Mouse (Mus musculus): ENCODE measurements around the gene Parp11. TPM values are rescaled to one million over a fixed set of nuclear protein-coding genes. Genes with fewer than 3 reads are reported as not detected.

Gene Parp11
- polyA plus RNA-seq, 1 experiment from 2014 or later, result 22.7 TPM

GRCm38 (mm10) chr6:127439063-127439462 is 7.6 kb upstream of the Parp11 start:
- ATAC-seq (ENCODE audit: insufficient number of reproducible peaks, insufficient read depth, low FRiP score, low read depth), result no peak
- H3K4me3 ChIP-seq (ENCODE audit: control insufficient read depth in 1 of 2, insufficient read depth in 1 of 2, low read depth in 1 of 2, low read length in 2 of 2), result no peak overlapping the region
- no peaks in the 10 kb centered on the region for H3K36me3 ChIP-seq (ENCODE audit: control insufficient read depth, insufficient read depth, low read length)
- 0 out of 2 replicates have a peak, but pooled peaks cover 3% of the 10 kb centered on the region for H3K9me3 ChIP-seq (ENCODE audit: control insufficient read depth, low read length)
- H3K27me3 ChIP-seq (ENCODE audit: control insufficient read depth, insufficient read depth, low read length), result peaks cover 25% of the 10 kb centered on the region
- no peak overlapping the region for H3K4me2 ChIP-seq (ENCODE audit: low read length)
- H3K27ac ChIP-seq (replicated peaks in 1 of 2; ENCODE audit: control insufficient read depth in 1 of 2, insufficient read depth in 1 of 2, low read depth in 2 of 2, low read length in 2 of 2), result no peak overlapping the region
- WGBS, result 8% methylated on average over 3 of the region's 3 CpGs
- H3K9ac ChIP-seq (ENCODE audit: low read length), result no peak overlapping the region
- H3K4me1 ChIP-seq (ENCODE audit: control insufficient read depth in 2 of 2, insufficient read depth in 2 of 2, low read length in 2 of 2), result peaks cover 4 to 5% of the 10 kb centered on the region in 2 experiments; a peak in 3 of 4 replicates

GRCm38 (mm10) chr6:127439540-127440195 is 7.0 kb upstream of the Parp11 start:
- 78% methylated on average over 5 of the region's 5 CpGs for WGBS
- Histone ChIP-seq H3K4me1 (ENCODE audit: control insufficient read depth in 2 of 2, insufficient read depth in 2 of 2, low read length in 2 of 2) (peaks cover 4 to 8% of the 10 kb centered on the region in 2 experiments), H3K4me2 (ENCODE audit: low read length) (no peak overlapping the region), H3K4me3 (ENCODE audit: control insufficient read depth in 1 of 2, insufficient read depth in 1 of 2, low read depth in 1 of 2, low read length in 2 of 2) (no peak overlapping the region), H3K36me3 (ENCODE audit: control insufficient read depth, insufficient read depth, low read length) (no peaks in the 10 kb centered on the region), H3K27me3 (ENCODE audit: control insufficient read depth, insufficient read depth, low read length) (peaks cover 19% of the 10 kb centered on the region), H3K9ac (ENCODE audit: low read length) (no peak overlapping the region), H3K27ac (replicated peaks in 1 of 2; ENCODE audit: control insufficient read depth in 1 of 2, insufficient read depth in 1 of 2, low read depth in 2 of 2, low read length in 2 of 2) (no peak overlapping the region), H3K9me3 (ENCODE audit: control insufficient read depth, low read length) (0 out of 2 replicates have a peak, but pooled peaks cover 3% of the 10 kb centered on the region)
- ATAC-seq (ENCODE audit: insufficient number of reproducible peaks, insufficient read depth, low FRiP score, low read depth), result no peak

GRCm38 (mm10) chr6:127440416-127441104 is 6.1 kb upstream of the Parp11 start:
- no peak for ATAC-seq (ENCODE audit: insufficient number of reproducible peaks, insufficient read depth, low FRiP score, low read depth)
- 40% methylated on average over 14 of the region's 14 CpGs for WGBS
- H3K36me3 ChIP-seq (ENCODE audit: control insufficient read depth, insufficient read depth, low read length), result no peaks in the 10 kb centered on the region
- no peak overlapping the region for H3K4me3 ChIP-seq (ENCODE audit: control insufficient read depth in 1 of 2, insufficient read depth in 1 of 2, low read depth in 1 of 2, low read length in 2 of 2)
- no peak overlapping the region for H3K4me2 ChIP-seq (ENCODE audit: low read length)
- peaks cover 4 to 8% of the 10 kb centered on the region in 2 experiments for H3K4me1 ChIP-seq (ENCODE audit: control insufficient read depth in 2 of 2, insufficient read depth in 2 of 2, low read length in 2 of 2)
- no peak overlapping the region for H3K27ac ChIP-seq (replicated peaks in 1 of 2; ENCODE audit: control insufficient read depth in 1 of 2, insufficient read depth in 1 of 2, low read depth in 2 of 2, low read length in 2 of 2)
- H3K27me3 ChIP-seq (ENCODE audit: control insufficient read depth, insufficient read depth, low read length), result peaks cover 17% of the 10 kb centered on the region
- H3K9ac ChIP-seq (ENCODE audit: low read length), result no peak overlapping the region
- 0 out of 2 replicates have a peak, but pooled peaks cover 3% of the 10 kb centered on the region for H3K9me3 ChIP-seq (ENCODE audit: control insufficient read depth, low read length)

- peaks cover 15% of the 10 kb centered on the region for H3K27me3 ChIP-seq (ENCODE audit: control insufficient read depth, insufficient read depth, low read length)
- no peak overlapping the region for H3K4me2 ChIP-seq (ENCODE audit: low read length)
- H3K9ac ChIP-seq (ENCODE audit: low read length), result no peak overlapping the region
- 0 out of 2 replicates have a peak, but pooled peaks cover 3% of the 10 kb centered on the region for H3K9me3 ChIP-seq (ENCODE audit: control insufficient read depth, low read length)
- no peaks in the 10 kb centered on the region for H3K36me3 ChIP-seq (ENCODE audit: control insufficient read depth, insufficient read depth, low read length)
- H3K27ac ChIP-seq (replicated peaks in 1 of 2; ENCODE audit: control insufficient read depth in 1 of 2, insufficient read depth in 1 of 2, low read depth in 2 of 2, low read length in 2 of 2), result no peak overlapping the region
- 60% methylated on average over 4 of the region's 4 CpGs for WGBS
- no peak for ATAC-seq (ENCODE audit: insufficient number of reproducible peaks, insufficient read depth, low FRiP score, low read depth)
- no peak overlapping the region for H3K4me3 ChIP-seq (ENCODE audit: control insufficient read depth in 1 of 2, insufficient read depth in 1 of 2, low read depth in 1 of 2, low read length in 2 of 2)
- H3K4me1 ChIP-seq (ENCODE audit: control insufficient read depth in 2 of 2, insufficient read depth in 2 of 2, low read length in 2 of 2), result peaks cover 4 to 8% of the 10 kb centered on the region in 2 experiments
These were observed 4.1 kb upstream of the Parp11 start for GRCm38 (mm10) chr6:127442584-127442983.

GRCm38 (mm10) chr6:127443910-127444309 is 2.7 kb upstream of the Parp11 start:
- peaks cover 13% of the 10 kb centered on the region for H3K27me3 ChIP-seq (ENCODE audit: control insufficient read depth, insufficient read depth, low read length)
- no peak overlapping the region for H3K27ac ChIP-seq (replicated peaks in 1 of 2; ENCODE audit: control insufficient read depth in 1 of 2, insufficient read depth in 1 of 2, low read depth in 2 of 2, low read length in 2 of 2)
- H3K4me3 ChIP-seq (ENCODE audit: control insufficient read depth in 1 of 2, insufficient read depth in 1 of 2, low read depth in 1 of 2, low read length in 2 of 2), result no peak overlapping the region
- no peaks in the 10 kb centered on the region for H3K36me3 ChIP-seq (ENCODE audit: control insufficient read depth, insufficient read depth, low read length)
- no peaks in the 10 kb centered on the region for H3K9me3 ChIP-seq (ENCODE audit: control insufficient read depth, low read length)
- H3K9ac ChIP-seq (ENCODE audit: low read length), result no peak overlapping the region
- WGBS, result 88% methylated on average over 2 of the region's 2 CpGs
- H3K4me1 ChIP-seq (ENCODE audit: control insufficient read depth in 2 of 2, insufficient read depth in 2 of 2, low read length in 2 of 2), result peaks cover 4 to 8% of the 10 kb centered on the region in 2 experiments
- H3K4me2 ChIP-seq (ENCODE audit: low read length), result no peak overlapping the region
- no peak for ATAC-seq (ENCODE audit: insufficient number of reproducible peaks, insufficient read depth, low FRiP score, low read depth)

GRCm38 (mm10) chr6:127444466-127444865 is 2.2 kb upstream of the Parp11 start:
- Histone ChIP-seq H3K4me2 (ENCODE audit: low read length) (no peak overlapping the region), H3K9me3 (ENCODE audit: control insufficient read depth, low read length) (no peaks in the 10 kb centered on the region), H3K9ac (ENCODE audit: low read length) (no peak overlapping the region), H3K4me1 (ENCODE audit: control insufficient read depth in 2 of 2, insufficient read depth in 2 of 2, low read length in 2 of 2) (peaks cover 1 to 3% of the 10 kb centered on the region in 2 experiments; a peak in 3 of 4 replicates), H3K27ac (replicated peaks in 1 of 2; ENCODE audit: control insufficient read depth in 1 of 2, insufficient read depth in 1 of 2, low read depth in 2 of 2, low read length in 2 of 2) (no peak overlapping the region), H3K4me3 (ENCODE audit: control insufficient read depth in 1 of 2, insufficient read depth in 1 of 2, low read depth in 1 of 2, low read length in 2 of 2) (no peak overlapping the region), H3K27me3 (ENCODE audit: control insufficient read depth, insufficient read depth, low read length) (peaks cover 13% of the 10 kb centered on the region), H3K36me3 (ENCODE audit: control insufficient read depth, insufficient read depth, low read length) (no peaks in the 10 kb centered on the region)
- 47% methylated on average over 4 of the region's 4 CpGs for WGBS
- ATAC-seq (ENCODE audit: insufficient number of reproducible peaks, insufficient read depth, low FRiP score, low read depth), result no peak

GRCm38 (mm10) chr6:127447686-127448460 is 1.2 kb downstream of the Parp11 start:
- peaks cover 0 to 3% of the 10 kb centered on the region in 2 experiments; a peak in 2 of 4 replicates for H3K4me1 ChIP-seq (ENCODE audit: control insufficient read depth in 2 of 2, insufficient read depth in 2 of 2, low read length in 2 of 2)
- no peak overlapping the region for H3K4me2 ChIP-seq (ENCODE audit: low read length)
- H3K27ac ChIP-seq (replicated peaks in 1 of 2; ENCODE audit: control insufficient read depth in 1 of 2, insufficient read depth in 1 of 2, low read depth in 2 of 2, low read length in 2 of 2), result no peak overlapping the region
- 63% methylated on average over 10 of the region's 10 CpGs for WGBS
- no peaks in the 10 kb centered on the region for H3K36me3 ChIP-seq (ENCODE audit: control insufficient read depth, insufficient read depth, low read length)
- no peak overlapping the region for H3K4me3 ChIP-seq (ENCODE audit: control insufficient read depth in 1 of 2, insufficient read depth in 1 of 2, low read depth in 1 of 2, low read length in 2 of 2)
- no peak overlapping the region for H3K9ac ChIP-seq (ENCODE audit: low read length)
- no peak for ATAC-seq (ENCODE audit: insufficient number of reproducible peaks, insufficient read depth, low FRiP score, low read depth)
- H3K27me3 ChIP-seq (ENCODE audit: control insufficient read depth, insufficient read depth, low read length), result peaks cover 4% of the 10 kb centered on the region; the same call in 1 of the 2 replicates
- no peaks in the 10 kb centered on the region for H3K9me3 ChIP-seq (ENCODE audit: control insufficient read depth, low read length)
